Mouse (Mus musculus) right cerebral cortex, postnatal 10 days (tissue): ENCODE results near the gene Hivep1.

ENCODE experiments used
- DNase-seq, 2 experiments: peaks; one replicate each; pipeline ENCODE4 v3.0.0; 2021; ENCODE audit warnings: low spot score in 2 of 2

The Hivep1 gene

DNA sequence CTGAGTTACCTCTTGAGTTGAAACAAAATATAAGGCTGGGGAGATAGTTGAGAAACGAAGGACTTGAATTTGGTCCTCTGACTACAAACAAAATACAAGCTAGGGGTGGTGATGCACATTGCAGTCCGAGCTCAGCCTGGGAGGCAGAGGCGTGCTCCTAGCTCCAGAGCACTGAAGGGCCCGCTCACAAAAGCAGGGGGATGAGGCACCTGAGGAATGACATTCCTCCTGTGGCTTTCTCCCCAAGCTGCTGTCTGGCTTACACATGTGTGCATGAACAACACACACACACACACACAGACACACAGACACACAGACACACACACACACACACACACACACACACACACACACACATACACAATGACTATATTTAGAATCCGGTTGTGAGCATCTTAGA is 60.9 kb downstream of the Hivep1 start:
- no peak for DNase-seq

DNA sequence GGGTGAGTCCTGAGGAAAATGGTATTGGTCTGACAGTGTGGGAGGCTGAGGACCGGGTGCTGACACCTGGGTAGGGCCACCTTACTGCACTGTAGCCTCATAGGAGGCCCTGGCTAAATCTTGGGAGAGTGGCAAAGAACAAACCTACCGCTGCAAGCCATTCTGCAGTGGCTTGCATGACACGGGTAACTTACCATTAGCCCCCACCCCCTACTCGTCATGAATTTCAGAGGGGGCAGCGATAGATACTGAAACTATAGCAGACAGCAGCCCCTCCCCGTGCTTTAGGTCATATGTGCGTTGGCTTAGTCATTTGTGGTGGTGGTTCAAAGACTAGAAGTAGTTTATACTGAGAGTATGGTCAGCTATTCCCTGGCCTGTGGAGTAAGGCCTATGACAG is 61.8 kb downstream of the Hivep1 start:
- no peak for DNase-seq

DNA sequence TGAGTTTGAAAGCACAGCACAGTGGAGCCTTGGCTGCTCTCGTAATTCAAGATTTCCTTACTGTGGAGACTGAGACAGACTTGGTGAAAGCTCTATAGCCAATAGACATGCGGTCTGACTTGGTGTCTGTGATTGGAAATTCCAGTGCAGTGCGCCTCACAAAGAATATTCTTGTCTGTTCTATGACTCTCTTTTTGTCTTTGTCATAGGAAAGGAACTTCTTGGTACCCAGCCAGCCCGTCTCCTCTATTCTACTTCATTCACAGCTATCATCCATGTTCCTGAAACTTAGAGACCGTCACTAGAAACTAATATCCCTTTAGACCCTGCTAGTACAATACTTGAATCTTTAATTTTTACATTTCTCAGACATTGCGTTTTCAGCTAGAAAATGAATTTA is 64.5 kb downstream of the Hivep1 start:
- no peak for DNase-seq

DNA sequence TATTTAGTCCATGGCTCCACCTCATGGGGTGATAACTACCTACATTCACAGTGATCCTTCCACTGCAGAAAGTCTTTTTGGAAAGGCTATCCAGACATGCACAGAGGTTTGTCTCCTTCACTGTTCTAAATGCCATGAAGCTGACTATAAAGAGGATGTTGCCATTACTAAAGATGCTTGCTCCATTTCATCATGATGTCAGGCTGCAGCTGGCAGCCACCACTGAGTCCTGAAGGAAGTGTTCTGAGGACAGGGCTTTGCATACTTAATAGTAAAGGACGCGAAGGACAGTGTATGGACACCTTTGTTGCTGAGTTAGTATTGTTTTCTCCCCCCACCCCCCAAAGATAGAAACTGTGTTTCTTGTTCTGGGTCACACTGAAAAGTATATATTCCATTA is 67.2 kb downstream of the Hivep1 start:
- DNase-seq, result no peak

DNA sequence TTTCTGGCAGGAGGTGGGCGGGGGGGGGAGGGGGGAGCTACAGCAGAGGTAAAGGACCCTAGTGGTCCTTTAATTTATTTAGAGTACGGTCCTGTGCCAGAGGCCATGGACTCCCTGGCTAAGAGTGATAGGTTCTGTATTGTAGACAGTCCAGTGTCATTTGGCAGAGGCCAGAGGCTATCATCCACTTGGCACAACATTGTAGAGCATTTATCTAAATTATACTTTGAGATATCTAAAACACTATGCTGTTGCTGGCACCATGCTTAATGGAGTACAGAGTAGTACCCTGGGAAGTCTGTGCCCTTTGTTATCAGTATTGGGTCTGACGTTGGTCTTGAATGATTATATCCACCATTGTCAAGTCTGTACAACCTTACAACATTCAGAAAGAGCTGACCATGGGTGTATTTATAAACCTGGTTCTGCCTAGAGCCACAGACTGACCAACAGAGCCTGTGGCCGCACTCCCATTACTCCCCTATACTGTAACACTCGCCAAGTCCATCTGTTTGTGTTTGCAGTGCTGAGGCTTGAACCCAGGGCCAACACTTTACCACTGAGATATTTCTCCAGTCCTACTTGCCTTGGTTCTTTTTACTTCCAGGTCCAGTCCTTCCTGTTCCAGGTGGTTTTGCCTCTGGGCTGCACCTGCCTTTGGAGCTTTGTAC is 69.4 kb downstream of the Hivep1 start:
- DNase-seq, result no peak

DNA sequence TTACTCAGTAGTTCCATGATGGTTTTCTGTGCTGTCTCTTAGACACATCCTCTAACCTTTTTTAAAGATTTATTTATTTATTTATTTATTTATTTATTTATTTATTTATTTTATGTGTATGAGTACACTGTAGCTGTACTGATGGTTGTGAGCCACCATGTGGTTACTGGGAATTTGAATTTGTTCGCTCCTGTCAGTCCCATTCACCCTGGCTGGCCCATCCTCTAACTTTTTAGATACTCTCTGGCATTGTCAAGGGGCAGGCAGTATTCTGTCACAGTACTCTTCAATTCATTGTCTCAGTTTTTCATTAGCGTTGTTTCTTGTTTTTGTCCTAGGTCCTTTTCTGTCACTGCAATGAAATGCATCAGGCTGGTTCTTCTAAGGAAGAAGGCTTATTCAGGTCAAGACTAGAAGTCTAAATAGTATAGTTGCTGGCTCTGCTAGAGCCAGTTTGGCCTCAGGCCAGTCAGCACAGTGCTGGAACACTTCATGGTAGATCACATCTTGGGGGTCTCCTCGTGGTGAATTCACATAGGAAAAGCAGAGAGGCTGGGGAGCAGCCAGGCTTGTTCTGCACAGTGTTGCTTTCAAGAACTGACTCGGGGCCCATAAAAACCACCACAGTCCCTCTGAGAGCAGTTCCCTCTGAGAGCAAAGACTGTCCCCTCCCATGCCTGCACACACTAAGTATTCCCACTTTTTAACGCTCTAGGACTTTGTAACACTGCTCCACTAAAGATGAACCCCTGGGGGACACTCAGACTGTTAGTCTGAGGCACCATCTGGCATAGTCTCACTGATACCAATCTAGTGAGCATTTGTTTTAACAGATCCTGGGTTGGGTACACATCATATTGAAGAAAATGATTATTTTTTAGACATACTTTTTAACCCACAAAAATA is 70.2 kb downstream of the Hivep1 start:
- no peak for DNase-seq

DNA sequence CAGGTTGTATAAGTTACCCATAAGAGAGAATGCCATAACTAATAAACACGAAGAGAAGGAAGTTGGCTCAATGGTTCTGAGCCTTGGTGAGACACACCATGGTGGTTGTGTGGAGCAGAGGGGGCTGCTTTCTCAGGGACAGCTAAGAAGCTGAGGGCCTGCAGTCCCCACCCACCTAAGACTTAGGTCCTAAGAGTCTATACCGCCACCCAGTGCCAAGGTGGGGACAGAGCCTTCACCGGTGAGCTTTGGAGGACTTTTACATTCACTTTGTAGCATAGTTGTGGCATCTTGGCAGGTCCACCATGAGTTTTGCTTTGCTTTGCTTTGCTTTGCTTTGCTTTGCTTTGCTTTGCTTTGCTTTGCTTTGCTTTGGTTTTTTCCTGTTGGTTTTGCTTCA is 92.8 kb downstream of the Hivep1 start:
- no peak for DNase-seq

DNA sequence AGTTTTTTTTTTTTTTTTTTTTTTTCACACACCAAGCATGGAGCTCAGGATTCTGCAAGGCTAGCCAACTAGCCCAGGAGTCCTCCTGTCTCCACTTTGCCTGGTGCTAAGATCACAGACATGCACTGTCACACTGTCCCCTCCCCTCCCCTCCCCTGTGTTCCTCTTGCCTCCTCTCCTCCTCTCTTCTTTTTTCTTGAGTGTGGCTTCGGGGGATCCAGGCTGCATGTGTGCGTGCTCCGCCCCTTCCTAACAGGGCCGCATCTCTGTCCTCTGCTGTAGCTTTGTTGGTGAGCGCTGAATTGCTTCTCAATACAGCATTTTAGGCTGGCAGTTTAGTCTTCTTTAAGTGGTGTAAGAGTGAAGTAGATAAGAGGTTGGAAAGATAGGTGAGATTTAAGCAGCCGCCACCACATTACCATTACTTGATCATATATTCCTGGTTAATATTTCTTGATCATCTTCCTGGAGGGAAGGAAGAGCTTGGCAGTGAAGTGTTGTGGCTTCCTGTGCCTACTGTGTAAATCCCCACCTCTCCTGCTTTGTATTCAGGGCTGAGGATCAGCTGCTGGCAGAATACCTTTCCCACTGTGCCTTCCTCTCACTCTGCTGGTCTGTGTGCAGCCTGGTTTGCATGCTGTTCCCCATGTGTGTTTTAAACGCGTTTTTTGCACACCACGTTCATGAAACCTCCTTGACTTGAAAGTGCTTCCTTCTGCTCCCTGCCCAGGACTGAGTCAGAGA is 97.7 kb downstream of the Hivep1 start:
- no peak for DNase-seq

DNA sequence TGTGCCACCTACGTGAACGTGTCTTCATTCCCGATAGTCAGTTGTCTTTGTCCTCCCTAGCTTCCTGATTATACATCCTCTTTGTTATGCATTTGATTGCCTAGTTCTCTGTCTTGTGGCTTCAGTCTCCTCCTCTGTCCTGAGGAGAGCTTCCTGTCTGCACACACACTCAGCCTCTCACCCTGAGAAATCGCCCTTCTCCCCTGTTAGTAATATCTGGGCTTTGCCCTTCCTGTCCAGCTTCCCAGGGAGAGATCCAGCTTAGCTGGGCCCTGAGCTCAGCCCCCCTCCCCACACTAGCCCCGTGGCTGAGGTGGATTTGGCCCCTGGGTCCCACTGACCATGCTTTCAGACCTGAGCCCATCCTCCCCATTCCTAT is 98.2 kb downstream of the Hivep1 start:
- DNase-seq, result no peak

DNA sequence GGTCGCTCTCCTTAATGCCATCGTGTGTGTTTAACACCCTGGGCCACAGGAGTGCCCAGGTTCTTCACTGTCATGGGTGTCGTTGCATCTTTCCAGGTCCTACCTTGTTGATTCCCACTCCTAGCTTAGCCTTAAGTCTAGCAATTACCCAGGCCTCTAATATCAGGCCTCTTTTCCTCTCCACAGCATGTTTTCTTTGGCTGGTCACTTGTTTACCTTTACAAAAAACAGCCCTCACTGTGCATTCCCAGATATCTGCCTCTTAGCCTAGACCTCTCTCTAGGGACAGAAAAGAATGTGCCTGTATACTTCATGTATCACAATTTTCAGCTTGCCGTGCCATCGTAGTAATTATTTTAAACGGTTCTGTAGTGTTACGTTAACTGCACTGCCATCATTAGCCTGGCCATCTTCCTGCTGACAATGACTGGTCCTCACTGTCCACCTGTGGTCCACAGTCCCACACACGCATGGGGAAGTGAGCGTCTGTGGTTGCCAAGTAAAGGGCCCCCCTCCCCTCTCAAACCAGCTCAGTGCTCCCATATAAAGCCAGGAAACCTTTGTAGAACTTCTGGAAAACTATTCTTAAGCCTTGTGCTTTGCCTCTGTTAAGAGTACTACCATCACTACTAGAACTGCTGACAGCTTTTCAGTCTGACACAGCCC is 98.8 kb downstream of the Hivep1 start:
- no peak for DNase-seq

DNA sequence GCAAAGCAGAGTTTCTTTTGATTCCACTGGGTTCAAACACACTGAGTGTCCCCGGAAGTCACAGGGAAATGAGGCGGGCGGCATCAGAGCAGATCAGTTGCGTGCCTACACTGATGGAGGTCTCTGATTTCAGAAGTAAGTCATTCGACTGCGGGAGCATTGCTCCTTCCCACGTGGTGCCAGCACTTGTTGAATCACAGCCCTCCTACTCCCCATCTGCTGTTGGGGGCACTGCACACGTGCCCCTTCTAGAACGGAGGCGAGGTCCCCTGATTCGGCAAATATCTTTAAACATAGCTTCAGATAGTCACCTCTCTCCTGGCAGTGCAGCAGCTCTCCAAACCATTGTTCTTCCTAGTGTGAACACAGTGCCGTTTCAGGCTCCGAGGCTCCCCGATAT is 106.4 kb downstream of the Hivep1 start:
- DNase-seq, result no peak

DNA sequence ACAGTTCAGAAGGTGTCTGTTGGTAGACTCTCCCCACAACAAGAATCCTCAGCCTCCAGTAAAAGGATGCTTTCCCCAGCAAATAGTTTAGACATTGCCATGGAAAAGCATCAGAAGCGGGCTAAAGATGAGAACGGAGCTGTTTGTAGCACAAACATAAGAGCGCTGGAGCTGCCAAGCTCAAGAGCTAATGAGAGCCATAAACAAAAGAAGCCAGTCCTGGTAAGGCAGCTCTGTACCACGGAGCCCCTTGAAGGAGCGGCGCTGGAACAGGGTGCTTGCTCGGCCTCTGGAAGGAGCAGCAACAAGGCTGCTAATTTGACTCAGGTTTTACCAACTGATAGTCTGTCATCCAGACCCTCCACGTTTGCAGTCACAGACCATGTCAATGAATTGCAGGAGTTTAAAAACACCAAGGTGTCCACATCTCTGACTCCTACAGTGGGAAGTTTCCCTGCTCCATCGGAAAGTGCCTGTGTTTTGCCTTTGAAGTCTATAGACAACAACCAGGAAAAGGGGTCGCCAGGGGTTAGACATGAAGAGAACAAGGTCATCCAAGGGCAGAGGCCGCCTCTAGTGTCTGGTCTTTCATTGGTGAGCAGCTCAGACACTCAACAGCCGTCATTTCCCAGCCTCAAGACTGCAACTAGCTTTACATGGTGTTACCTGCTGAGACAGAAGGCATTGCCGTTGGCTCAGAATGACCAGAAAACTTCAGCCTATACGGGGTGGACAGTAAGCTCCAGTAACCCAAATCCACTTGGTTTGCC is 107.8 kb downstream of the Hivep1 start:
- peak in 1 of 2 experiments; percentile 54 for DNase-seq

DNA sequence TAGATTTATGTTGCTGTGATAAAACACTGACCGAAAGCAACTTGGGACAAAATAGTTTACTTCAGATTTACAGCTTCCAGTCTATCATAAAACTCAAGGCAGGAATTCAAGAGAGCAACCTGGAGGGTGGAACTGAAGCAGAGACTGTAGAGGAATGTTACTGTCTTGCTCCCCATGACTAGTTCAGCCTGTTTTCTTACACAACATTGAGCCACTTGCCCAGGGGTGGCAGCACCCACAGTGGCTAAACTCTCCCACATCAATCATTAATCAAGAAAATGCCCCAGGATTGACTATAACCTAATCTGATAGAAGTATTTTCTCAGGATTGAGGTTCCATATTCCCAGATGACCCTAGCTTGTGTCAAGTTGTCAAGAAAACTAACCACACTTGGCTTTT is 119.0 kb downstream of the Hivep1 start:
- DNase-seq, result no peak

DNA sequence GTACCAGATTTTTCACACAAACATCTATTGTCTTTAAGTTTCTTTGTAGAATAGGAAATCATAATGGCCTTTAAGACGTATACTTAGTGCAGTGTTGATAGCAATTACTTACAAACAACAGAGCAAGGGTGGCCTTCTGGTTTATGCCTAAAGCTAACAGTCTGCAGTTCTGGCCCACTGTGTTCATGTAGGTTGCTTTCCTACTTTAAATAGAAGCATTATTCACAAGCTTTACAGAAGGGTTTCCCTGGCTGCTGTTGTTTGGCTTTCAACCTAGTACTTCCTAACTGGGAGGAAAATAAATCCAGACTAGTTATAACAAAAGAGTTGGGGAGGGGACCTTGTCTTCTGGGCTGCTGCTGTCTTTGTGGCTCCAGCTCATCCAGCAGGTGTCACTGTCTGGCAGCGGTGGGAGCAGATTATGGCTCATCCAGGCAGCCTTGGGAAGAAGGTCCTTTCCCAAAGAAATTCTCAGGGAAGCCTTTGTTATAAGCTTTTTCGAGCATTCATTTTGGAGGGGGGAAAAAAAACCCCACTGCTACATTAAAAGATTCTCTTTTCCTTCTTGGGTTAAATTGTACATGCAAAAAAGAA is 123.1 kb downstream of the Hivep1 start:
- peak; percentile 72 to 74 for DNase-seq

DNA sequence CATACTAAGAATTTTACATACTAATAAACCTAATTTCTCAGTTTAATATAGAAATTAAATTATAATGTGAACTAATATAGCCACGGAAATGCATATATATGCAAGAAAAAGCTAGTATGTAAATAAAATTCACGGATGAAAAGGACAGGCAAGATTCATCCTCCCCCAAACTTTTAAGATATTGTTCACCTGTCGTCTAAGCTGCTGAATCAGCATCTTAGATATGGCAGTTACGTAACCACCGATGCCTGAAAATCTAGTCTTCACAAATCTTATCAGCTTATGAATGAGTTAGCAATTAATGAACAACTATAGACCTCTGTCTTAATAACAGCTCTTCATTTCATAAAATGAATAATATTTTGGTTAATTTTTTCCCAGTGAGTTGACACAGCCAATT is 130.8 kb downstream of the Hivep1 start:
- no peak for DNase-seq

DNA sequence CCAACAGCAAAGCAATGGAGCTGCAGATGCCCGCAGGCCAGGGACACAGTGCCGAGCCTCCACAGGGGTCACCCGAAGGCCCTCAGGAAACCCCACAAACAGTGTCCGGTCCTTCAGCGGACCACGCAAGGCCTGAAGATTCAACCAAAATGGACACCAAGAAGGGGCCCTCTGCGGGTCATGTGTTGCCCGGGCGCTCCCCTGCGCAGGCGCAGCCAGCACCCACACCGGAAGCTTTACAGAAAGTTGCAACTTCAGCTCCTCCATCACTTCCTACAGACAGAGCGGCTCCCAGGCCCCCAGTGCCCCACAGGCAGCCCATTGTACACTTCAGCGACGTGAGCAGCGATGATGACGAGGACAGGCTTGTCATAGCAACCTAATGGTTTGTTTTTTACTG is 132.3 kb downstream of the Hivep1 start:
- DNase-seq, result no peak

DNA sequence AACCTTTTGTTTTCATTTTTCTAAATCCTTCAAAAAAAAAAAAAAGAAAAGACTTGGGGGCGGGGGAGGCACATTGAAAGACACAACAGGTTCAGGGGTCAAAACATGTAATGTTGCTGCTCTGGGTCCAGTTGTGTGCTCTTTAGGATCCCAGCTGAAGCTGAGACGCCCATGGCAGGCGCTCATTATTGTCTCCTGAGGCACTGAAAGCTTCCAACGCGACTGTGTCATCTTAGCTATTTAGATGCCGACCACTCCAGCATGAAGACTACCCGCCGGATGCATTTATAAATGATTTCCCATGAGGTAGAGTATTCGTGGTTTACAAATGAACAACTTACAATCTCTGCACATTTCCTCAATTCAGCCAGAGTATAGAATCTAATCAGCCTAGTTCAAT is 141.2 kb downstream of the Hivep1 start:
- no peak for DNase-seq

DNA sequence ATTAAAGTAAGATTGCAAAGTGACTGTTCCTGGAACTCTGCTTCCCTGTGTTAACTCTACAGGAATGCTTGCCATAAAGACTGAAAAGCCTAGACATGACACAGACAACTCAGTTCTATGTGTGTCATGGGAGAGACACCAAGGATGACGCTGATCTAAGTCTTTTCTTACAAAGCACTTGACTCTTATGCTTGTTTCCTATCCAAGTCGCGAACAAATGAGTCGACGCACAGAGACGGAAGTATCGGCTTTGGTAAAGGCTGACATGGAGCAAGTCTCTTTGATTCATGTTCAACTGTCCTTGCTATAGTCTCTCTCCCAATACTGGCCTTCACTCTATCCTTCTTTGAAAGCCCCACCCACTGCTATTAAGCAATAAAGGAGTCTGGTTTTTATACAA is 143.8 kb downstream of the Hivep1 start:
- no peak for DNase-seq

DNA sequence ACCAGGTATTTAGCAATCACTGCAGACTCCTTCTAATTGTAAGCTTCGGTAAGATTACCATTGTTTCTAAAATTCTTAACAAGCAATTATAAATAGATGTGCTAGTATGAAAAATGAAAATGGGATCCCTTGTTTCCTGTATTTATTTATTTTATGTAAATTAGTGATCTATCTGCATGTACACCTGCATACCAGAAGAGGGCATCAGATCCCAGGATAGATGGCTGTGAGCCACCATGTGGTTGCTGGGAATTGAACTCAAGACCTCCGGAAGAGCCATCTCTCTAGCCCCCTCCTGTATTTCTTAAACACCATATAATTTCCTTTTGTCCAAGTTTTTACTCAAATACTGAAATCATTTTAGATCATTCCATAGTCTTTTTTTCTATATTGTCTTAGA is 145.8 kb downstream of the Hivep1 start:
- DNase-seq, result no peak

DNA sequence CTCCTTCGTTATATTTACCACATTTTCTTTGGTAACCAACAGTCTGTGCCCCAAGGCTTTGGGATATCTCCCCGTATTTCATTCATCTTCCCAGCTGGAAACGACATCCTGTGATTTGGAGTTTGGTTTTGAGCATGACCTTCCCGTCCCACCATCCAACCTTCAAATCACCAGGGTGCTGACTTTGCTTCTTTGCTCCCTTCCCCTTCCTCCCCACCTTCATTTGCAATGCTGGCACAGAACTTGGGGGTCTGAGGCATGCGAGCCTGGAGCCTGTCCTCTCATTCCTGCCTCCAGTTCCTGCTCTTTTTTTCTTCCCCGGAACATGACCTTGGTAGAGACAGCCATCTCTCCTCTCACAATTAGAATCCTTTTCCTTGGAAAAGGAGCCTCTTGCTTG is 161.7 kb downstream of the Hivep1 start:
- no peak for DNase-seq

DNA sequence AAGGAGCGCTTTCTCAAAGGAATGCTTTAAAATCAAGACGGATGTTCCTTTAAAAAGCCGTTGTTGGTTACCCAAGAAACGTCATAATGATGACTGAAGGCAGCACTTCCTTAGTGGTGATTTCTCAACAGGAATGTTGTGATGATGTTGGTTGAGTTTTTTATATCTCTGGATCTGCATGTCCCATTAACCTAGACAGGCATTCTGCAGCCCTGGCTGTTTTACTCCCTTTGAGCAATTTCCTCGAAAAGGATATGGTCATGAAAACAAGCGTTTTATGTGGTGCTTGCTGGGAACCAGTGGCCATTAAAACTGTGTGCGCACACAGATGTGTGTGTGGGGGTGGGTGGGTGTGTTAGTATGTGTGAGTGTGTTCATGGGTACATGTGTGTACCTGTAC is 170.6 kb downstream of the Hivep1 start:
- DNase-seq, result no peak
